Mouse (Mus musculus) MEL (cell line): ENCODE results near the gene Asna1. TPM values are rescaled to one million over a fixed set of nuclear protein-coding genes. Genes with fewer than 3 reads are reported as not detected.

Source experiments
- DNase-seq: peaks from one replicate; pipeline ENCODE4 v3.0.0; 2011; ENCODE audit warnings: low read depth, low spot score
- H3K27ac ChIP-seq: 2 replicates; pipeline ENCODE4 v1.5.1; 2012; ENCODE audit warnings: low read depth, mild to moderate bottlenecking, control low read depth, low read length, moderate library complexity; ENCODE audit not compliant: control insufficient read depth
- H3K27me3 ChIP-seq, 2 experiments: fragments of 150-350 bp in 1 of 2; sonication (generic) in 1 of 2; 2 replicates each; pipeline ENCODE4 v1.6.1; 2012; ENCODE audit warnings: low read length in 2 of 2, mild to moderate bottlenecking in 2 of 2, improper control_type of control experiment in 1 of 2, moderate library complexity in 1 of 2; ENCODE audit not compliant: insufficient read depth in 2 of 2, control insufficient read depth in 1 of 2
- H3K36me3 ChIP-seq, 2 experiments: 2 replicates each; pipeline ENCODE4 v1.6.1; 2012 to 2014; ENCODE audit warnings: low read length in 2 of 2, improper control_type of control experiment in 1 of 2, inconsistent platforms in 1 of 2, mild to moderate bottlenecking in 1 of 2; ENCODE audit not compliant: insufficient read depth in 2 of 2, control insufficient read depth in 1 of 2
- H3K4me1 ChIP-seq, 2 experiments: fragments of 150-350 bp in 1 of 2; sonication (generic) in 1 of 2; 2 replicates each; pipeline ENCODE4 v1.6.1; 2012; ENCODE audit warnings: low read length in 2 of 2, improper control_type of control experiment in 1 of 2, mild to moderate bottlenecking in 1 of 2; ENCODE audit not compliant: insufficient read depth in 2 of 2, control insufficient read depth in 1 of 2
- H3K4me3 ChIP-seq, 2 experiments: fragments of 150-350 bp in 1 of 2; sonication (generic) in 1 of 2; 2 replicates each; pipeline ENCODE4 v1.5.1; 2012; ENCODE audit warnings: low read depth in 2 of 2, low read length in 2 of 2, mild to moderate bottlenecking in 2 of 2, moderate library complexity in 2 of 2, control low read depth in 1 of 2, improper control_type of control experiment in 1 of 2; ENCODE audit not compliant: control insufficient read depth in 1 of 2, insufficient read depth in 1 of 2
- H3K79me2 ChIP-seq: 2 replicates; pipeline ENCODE4 v1.6.1; 2012; ENCODE audit warnings: mild to moderate bottlenecking, low read length, moderate library complexity; ENCODE audit not compliant: control insufficient read depth, poor library complexity, insufficient read depth
- H3K9ac ChIP-seq: 2 replicates; pipeline ENCODE4 v1.6.1; 2012; ENCODE audit warnings: low read depth, mild to moderate bottlenecking, control low read depth, low read length, moderate library complexity; ENCODE audit not compliant: control insufficient read depth, poor library complexity, severe bottlenecking
- H3K9me3 ChIP-seq: fragments of 150-350 bp; sonication (generic); replicated peaks from 2 replicates; pipeline ENCODE4 v1.6.1; 2012; ENCODE audit warnings: mild to moderate bottlenecking, low read length, improper control_type of control experiment, moderate library complexity; ENCODE audit not compliant: insufficient read depth
- BHLHE40 ChIP-seq: IDR thresholded peaks from 2 replicates; pipeline ENCODE4 v1.6.1; 2012; ENCODE audit warnings: low read depth, mild to moderate bottlenecking, inconsistent platforms, low read length, improper control_type of control experiment, borderline replicate concordance
- CTCF ChIP-seq, 3 experiments: IDR thresholded peaks in 2 of 3; conservative IDR thresholded peaks in 1 of 3; 2 replicates each; pipeline ENCODE4 v1.5.1; 2011 to 2012; ENCODE audit warnings: low read length in 3 of 3, low read depth in 2 of 3, mild to moderate bottlenecking in 2 of 3, improper control_type of control experiment in 1 of 3, inconsistent platforms in 1 of 3, mixed read lengths in 1 of 3, moderate library complexity in 1 of 3; ENCODE audit not compliant: control insufficient read depth in 1 of 3, insufficient read depth in 1 of 3, poor library complexity in 1 of 3, severe bottlenecking in 1 of 3
- E2F4 ChIP-seq: IDR thresholded peaks from 2 replicates; pipeline ENCODE4 v1.6.1; 2011; ENCODE audit warnings: low read depth, low read length, improper control_type of control experiment, borderline replicate concordance
- ELF1 ChIP-seq: IDR thresholded peaks from 2 replicates; pipeline ENCODE4 v1.6.1; 2014; ENCODE audit warnings: low read depth, mild to moderate bottlenecking, inconsistent platforms, low read length, improper control_type of control experiment, moderate library complexity
- ETS1 ChIP-seq: IDR thresholded peaks from 2 replicates; pipeline ENCODE4 v1.6.1; 2012; ENCODE audit warnings: low read depth, mild to moderate bottlenecking, inconsistent platforms, low read length, improper control_type of control experiment, moderate library complexity
- GABPA ChIP-seq: IDR thresholded peaks from 2 replicates; pipeline ENCODE4 v1.6.1; 2012; ENCODE audit warnings: low read depth, mild to moderate bottlenecking, inconsistent platforms, low read length, improper control_type of control experiment, moderate library complexity
- GATA1 ChIP-seq: IDR thresholded peaks from 2 replicates; pipeline ENCODE4 v1.6.1; 2011; ENCODE audit warnings: low read depth, low read length, improper control_type of control experiment
- HCFC1 ChIP-seq: IDR thresholded peaks from 2 replicates; pipeline ENCODE4 v1.6.1; 2012; ENCODE audit warnings: low read depth, mild to moderate bottlenecking, inconsistent platforms, low read length, improper control_type of control experiment, moderate library complexity
- JUND ChIP-seq: IDR thresholded peaks from 2 replicates; pipeline ENCODE4 v1.6.1; 2011; ENCODE audit warnings: low read depth, mild to moderate bottlenecking, improper control_type of control experiment, low read length
- KAT2A ChIP-seq: conservative IDR thresholded peaks from 2 replicates; pipeline ENCODE4 v1.6.1; 2012; ENCODE audit warnings: low read depth, low read length, improper control_type of control experiment, inconsistent platforms
- MAFK ChIP-seq: IDR thresholded peaks from 2 replicates; pipeline ENCODE4 v1.6.1; 2011; ENCODE audit warnings: low read depth, mild to moderate bottlenecking, low read length, improper control_type of control experiment, borderline replicate concordance
- MAZ ChIP-seq: IDR thresholded peaks from 2 replicates; pipeline ENCODE4 v1.6.1; 2012; ENCODE audit warnings: low read depth, mild to moderate bottlenecking, inconsistent platforms, low read length, improper control_type of control experiment
- MEF2A ChIP-seq: IDR thresholded peaks from 2 replicates; pipeline ENCODE4 v1.6.1; 2014; ENCODE audit warnings: low read depth, mild to moderate bottlenecking, inconsistent platforms, low read length, improper control_type of control experiment; ENCODE audit not compliant: poor library complexity, insufficient replicate concordance, severe bottlenecking; ENCODE audit errors: extremely low read depth
- MXI1 ChIP-seq: IDR thresholded peaks from 2 replicates; pipeline ENCODE4 v1.6.1; 2011; ENCODE audit warnings: mild to moderate bottlenecking, low read depth, low read length, improper control_type of control experiment
- MYB ChIP-seq: IDR thresholded peaks from 2 replicates; pipeline ENCODE4 v1.6.1; 2011; ENCODE audit warnings: mild to moderate bottlenecking, low read depth, low read length, improper control_type of control experiment
- MYC ChIP-seq: IDR thresholded peaks from 2 replicates; pipeline ENCODE4 v1.6.1; 2011; ENCODE audit warnings: low read depth, mild to moderate bottlenecking, low read length, improper control_type of control experiment, moderate library complexity
- NRF1 ChIP-seq: IDR thresholded peaks from 2 replicates; pipeline ENCODE4 v1.6.1; 2014; ENCODE audit warnings: low read depth, mild to moderate bottlenecking, inconsistent platforms, low read length, improper control_type of control experiment, moderate library complexity; ENCODE audit not compliant: poor library complexity, insufficient read depth, severe bottlenecking
- POLR2AphosphoS2 ChIP-seq: IDR thresholded peaks from 2 replicates; pipeline ENCODE4 v1.6.1; 2011; ENCODE audit warnings: low read length, improper control_type of control experiment
- RAD21 ChIP-seq: IDR thresholded peaks from 2 replicates; pipeline ENCODE4 v1.6.1; 2011; ENCODE audit warnings: mild to moderate bottlenecking, low read depth, low read length, improper control_type of control experiment
- RCOR1 ChIP-seq: IDR thresholded peaks from 2 replicates; pipeline ENCODE4 v1.6.1; 2012; ENCODE audit warnings: low read depth, mild to moderate bottlenecking, inconsistent platforms, low read length, improper control_type of control experiment
- SIN3A ChIP-seq: IDR thresholded peaks from 2 replicates; pipeline ENCODE4 v1.6.1; 2012; ENCODE audit warnings: low read length, improper control_type of control experiment, inconsistent platforms
- SMC3 ChIP-seq: IDR thresholded peaks from 2 replicates; pipeline ENCODE4 v1.6.1; 2011; ENCODE audit warnings: low read depth, low read length, improper control_type of control experiment
- TAL1 ChIP-seq: IDR thresholded peaks from 2 replicates; pipeline ENCODE4 v1.6.1; 2012; ENCODE audit warnings: mild to moderate bottlenecking, inconsistent platforms, low read length, moderate library complexity, mixed read lengths
- TBP ChIP-seq: IDR thresholded peaks from 2 replicates; pipeline ENCODE4 v1.8.0; 2011; ENCODE audit warnings: low read depth, low read length, improper control_type of control experiment
- UBTF ChIP-seq: IDR thresholded peaks from 2 replicates; pipeline ENCODE4 v1.6.1; 2012; ENCODE audit warnings: low read depth, mild to moderate bottlenecking, inconsistent platforms, low read length, improper control_type of control experiment, moderate library complexity, borderline replicate concordance; ENCODE audit not compliant: insufficient read depth
- ZC3H11A ChIP-seq: IDR thresholded peaks from 2 replicates; pipeline ENCODE4 v1.6.1; 2012; ENCODE audit warnings: low read depth, mild to moderate bottlenecking, inconsistent platforms, low read length, improper control_type of control experiment
- ZKSCAN1 ChIP-seq: IDR thresholded peaks from 2 replicates; pipeline ENCODE4 v1.6.1; 2012; ENCODE audit warnings: low read depth, mild to moderate bottlenecking, inconsistent platforms, low read length, improper control_type of control experiment, moderate library complexity
- ZMIZ1 ChIP-seq: IDR thresholded peaks from 2 replicates; pipeline ENCODE4 v1.6.1; 2012; ENCODE audit warnings: low read depth, mild to moderate bottlenecking, inconsistent platforms, low read length, improper control_type of control experiment, moderate library complexity
- ZNF384 ChIP-seq: IDR thresholded peaks from 2 replicates; pipeline ENCODE4 v1.6.1; 2012; ENCODE audit warnings: low read depth, mild to moderate bottlenecking, inconsistent platforms, low read length, improper control_type of control experiment
- polyA plus RNA-seq, 2 experiments: library from polyadenylated mRNA; stranded (reverse) in 1 of 2; unstranded in 1 of 2; fragments of >175 nt in 1 of 2; fragments of >200 nt in 1 of 2; gene quantifications; 2 replicates each; pipeline versions ENCODE4 v1.2.1 to v1.2.4; 2012; ENCODE audit warnings: low replicate concordance in 2 of 2, low read depth in 1 of 2; ENCODE audit not compliant: insufficient read length in 2 of 2, insufficient read depth in 1 of 2, missing spikeins in 1 of 2
- total RNA-seq: library from RNA; depleted of rRNA; stranded (reverse); fragments of 300-350 nt; gene quantifications from 2 replicates; pipeline ENCODE4 v1.2.3, GENCODE M21; 2012

Asna1 gene
- total and polyA plus RNA-seq, 3 experiments: 132 to 192 TPM; not detected in 1

DNA sequence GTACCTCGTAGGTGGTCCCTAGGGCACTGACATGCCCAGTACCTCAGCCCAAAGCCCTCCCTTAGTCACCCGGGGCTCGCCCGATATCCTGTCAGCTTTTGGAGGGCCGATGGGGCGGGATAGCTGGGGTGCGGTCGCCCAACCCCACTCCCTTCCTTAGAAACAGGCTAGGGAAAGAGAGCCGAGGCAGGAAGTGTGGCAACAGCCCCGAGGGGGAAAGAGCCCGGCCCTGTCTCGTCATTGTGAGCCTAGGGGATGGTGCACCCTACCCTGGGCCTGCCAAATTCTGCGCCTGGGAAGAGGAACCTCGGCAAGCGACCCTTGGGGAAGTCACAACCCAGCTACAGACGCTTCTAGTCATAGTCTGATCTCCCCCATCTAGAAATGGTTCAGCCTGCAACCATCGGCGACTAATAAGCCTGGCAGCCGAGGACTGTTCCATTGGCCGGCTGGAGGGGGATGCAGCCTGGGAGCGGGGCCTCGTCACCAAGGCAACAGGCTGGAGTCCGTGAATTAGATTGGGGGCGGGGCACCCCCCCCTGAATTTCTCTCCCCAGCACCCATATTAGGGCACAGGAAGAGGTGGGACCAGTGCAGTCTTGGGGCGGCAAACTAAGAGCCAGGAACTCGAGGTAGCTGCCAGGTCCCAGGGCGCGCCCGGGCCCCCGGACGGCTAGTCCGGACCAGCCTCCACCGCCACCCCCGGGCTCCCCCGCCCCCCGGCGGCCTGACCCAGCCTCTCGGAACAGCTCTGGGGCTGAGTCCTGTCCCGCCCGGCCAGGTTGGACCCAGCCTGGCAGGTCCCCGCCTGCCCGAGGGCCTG, 45.3 kb downstream of the Asna1 start (continued):
- TF ChIP-seq POLR2AphosphoS2: no peak
- TF ChIP-seq NRF1: no peak
- no peak for TF ChIP-seq CTCF (IDR thresholded peaks at IDR 0.05 in 2 of 3, conservative IDR thresholded peaks at IDR 0.05 in 1 of 3; ENCODE audit: control insufficient read depth in 1 of 3, insufficient read depth in 1 of 3, low read depth in 2 of 3, low read length in 3 of 3, poor library complexity in 1 of 3, severe bottlenecking in 1 of 3)
- TF ChIP-seq GABPA: no peak
- peak; percentile 79 for TF ChIP-seq TBP

DNA sequence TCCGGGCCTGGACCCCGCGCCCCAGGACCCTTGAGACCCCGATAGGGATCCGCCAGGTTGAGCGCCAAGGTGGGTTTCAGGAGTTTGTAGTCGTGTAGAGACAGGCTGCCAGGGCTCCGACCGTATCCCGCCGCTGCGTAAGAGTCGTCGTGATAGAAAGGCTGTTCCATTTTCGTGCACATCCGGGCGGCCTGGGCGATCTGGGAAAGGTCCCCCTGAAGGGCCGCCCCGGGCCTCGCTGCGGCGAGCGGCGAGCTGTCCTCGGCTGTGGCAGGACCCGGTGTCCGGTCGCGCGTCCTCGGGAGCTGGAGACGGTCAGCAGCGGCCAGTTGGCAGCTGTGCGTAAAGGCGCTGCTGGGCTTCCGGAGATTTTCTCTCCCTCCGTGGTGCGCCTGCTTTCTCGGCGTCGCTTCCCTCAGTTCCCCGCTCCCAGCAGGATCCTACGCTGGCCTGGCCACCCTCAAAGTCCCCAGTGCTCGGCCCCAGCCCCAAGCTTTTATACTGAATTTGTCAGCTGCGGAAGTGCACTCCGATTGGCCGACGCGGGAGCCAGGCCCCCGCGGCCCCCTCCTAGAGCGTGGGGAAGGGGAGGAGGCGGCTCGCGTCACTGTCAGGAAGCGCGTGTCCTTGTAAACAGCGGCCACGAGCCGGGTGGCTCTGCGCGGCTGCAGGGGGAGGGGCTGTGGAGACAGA, 46.7 kb downstream of the Asna1 start, which contains the start of gene Junb:
Gene Junb (minus strand): TSS at position 471 of the 693 bp plus-strand sequence.
- Histone ChIP-seq H3K27ac (peak within 1 kb of the TSS; percentile 89), H3K79me2 (peaks cover 22% of the 10 kb centered on the region), H3K4me1 (peaks cover 12 to 52% of the 10 kb centered on the region in 2 experiments), H3K36me3 (peaks cover 0 to 23% of the 10 kb centered on the region in 2 experiments; a peak in 2 of 4 replicates), H3K9me3 (no peaks in the 10 kb centered on the region), H3K4me3 (peak within 1 kb of the TSS; percentile 84 to 86), H3K27me3 (no peaks in the 10 kb centered on the region), H3K9ac (peak within 1 kb of the TSS; percentile 88)
- peak; percentile 96 for DNase-seq
- TF ChIP-seq MYC: peak; percentile 57; the same call in 1 of the 2 replicates
- TF ChIP-seq SIN3A: peak; percentile 100
- peak; percentile 97 for TF ChIP-seq TBP
- TF ChIP-seq ELF1: peak; percentile 99
- TF ChIP-seq MAFK: no peak; the same call in 1 of the 2 replicates
- TF ChIP-seq JUND: no peak
- TF ChIP-seq HCFC1: peak; percentile 79
- TF ChIP-seq NRF1: peak; percentile 17; the same call in 1 of the 2 replicates
- no peak for TF ChIP-seq SMC3
- TF ChIP-seq GABPA: no peak
- TF ChIP-seq POLR2AphosphoS2: peak; percentile 100
- TF ChIP-seq E2F4: no peak
- TF ChIP-seq TAL1: no peak
- no peak for TF ChIP-seq UBTF
- TF ChIP-seq CTCF (IDR thresholded peaks at IDR 0.05 in 2 of 3, conservative IDR thresholded peaks at IDR 0.05 in 1 of 3; ENCODE audit: control insufficient read depth in 1 of 3, insufficient read depth in 1 of 3, low read depth in 2 of 3, low read length in 3 of 3, poor library complexity in 1 of 3, severe bottlenecking in 1 of 3): no peak
- peak; percentile 95 for TF ChIP-seq ETS1
- TF ChIP-seq ZMIZ1: peak; percentile 100
- TF ChIP-seq ZC3H11A: no peak
- TF ChIP-seq BHLHE40: peak; percentile 57; the same call in 1 of the 2 replicates
- TF ChIP-seq RAD21: no peak
- TF ChIP-seq MYB: no peak
- peak; percentile 98 for TF ChIP-seq MXI1
- peak; percentile 99 for TF ChIP-seq MAZ
- TF ChIP-seq ZNF384: 0 out of 2 replicates have a peak, but pooled peaks have one; percentile 5
- TF ChIP-seq GATA1: no peak
- TF ChIP-seq ZKSCAN1: no peak
- peak; percentile 49; the same call in 1 of the 2 replicates for TF ChIP-seq RCOR1
- 0 out of 2 replicates have a peak, but pooled peaks have one; percentile 13 for TF ChIP-seq MEF2A
- TF ChIP-seq KAT2A: no peak; the same call in none of the 2 replicates
